Mouse (Mus musculus): ENCODE data around the gene Aasdh. TPM values are rescaled to one million over a fixed set of nuclear protein-coding genes. Genes with fewer than 3 reads are reported as not detected.
"Not testable (repeated sequence)": the region's sequence is repeated elsewhere in the genome, so short reads cannot be mapped to it uniquely, and the experiment has no call there.

Aasdh gene
- total RNA-seq, 2 experiments from 2014 or later: 23.1 to 23.5 TPM

DNA sequence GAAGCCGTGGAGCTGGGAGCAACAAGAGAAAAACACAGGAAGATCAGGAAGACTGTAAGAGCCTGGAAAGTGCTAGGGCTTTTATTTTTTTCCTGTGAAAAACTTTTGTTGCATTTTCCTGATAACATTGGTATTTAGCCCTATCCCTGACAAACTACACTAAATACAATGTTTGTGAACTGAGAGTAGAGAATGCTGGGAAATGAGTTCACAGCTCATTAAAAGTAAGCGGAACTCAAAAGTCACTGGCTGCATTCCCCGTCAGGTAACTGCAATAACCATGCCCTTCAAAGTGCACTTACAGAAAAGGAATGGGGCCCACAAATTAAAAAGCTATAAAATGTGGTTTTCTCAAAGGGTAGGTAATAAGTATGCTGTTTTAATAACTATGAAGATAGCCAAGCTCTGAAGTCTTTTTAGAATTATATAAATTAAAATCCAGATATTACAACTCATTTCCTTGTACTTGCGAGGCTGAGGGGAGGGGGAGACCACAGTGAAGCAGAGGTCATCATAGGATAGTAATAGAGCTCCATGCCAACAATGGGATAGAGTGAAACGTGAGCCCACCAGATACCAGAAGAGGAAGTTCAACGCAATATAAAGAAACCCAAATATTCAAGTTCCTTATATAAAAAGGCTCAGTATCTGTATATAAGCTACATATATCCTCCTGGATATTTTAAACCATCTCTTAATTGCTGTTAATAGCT lies 39.8 kb upstream of the Aasdh start:
- intact Hi-C loops (cut with DNase I): no loop called here
- no peak for DNase-seq (ENCODE audit: extremely low spot score in 1 of 2, low spot score in 2 of 2)

DNA sequence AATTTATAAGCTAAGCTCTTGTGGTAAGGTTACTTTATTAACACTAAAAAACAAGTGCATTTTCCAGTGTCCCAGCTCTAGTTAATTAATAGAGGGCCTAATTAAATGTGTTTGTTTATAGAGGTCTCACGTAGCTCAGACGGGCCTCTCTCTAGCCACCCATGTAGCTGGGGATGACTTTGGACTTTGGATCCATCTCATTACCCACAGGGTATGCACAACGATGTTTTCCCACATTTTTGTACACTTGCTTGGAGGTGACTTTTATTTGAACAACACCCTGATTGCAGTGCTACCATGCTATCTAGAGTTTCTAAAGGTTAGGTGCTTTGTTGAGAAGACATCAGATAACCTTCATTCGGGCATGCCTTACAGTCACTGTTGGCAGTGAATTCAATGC lies 37.2 kb upstream of the Aasdh start:
- no peak for TF ChIP-seq CTCF (IDR thresholded peaks at IDR 0.05)

More for the DNA sequence above, 39.8 kb upstream of the Aasdh start:
- TF ChIP-seq CTCF (IDR thresholded peaks at IDR 0.05): no peak
- Histone ChIP-seq H3K27ac (no peak overlapping the region; the same call in 1 of the 2 replicates), H3K4me3 (no peak overlapping the region)

DNA sequence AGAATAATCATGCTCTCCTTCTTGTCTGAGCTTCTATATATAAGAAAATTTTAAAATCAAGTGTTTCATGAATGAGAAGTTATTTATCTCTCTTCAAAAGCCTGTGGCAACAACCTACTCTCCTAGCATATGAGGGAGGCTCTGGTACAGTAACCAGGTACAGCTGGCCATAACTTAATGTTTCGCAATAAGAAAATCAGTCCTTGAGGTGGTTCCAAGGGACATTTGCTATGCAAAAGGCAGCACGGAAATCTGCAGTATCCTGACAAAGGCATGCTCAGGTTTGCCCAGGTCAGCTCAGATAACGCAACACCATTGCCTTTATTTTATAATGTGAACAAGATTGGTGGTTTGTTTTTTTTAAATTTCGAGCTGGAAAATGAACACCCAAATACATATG lies 36.7 kb upstream of the Aasdh start:
- Histone ChIP-seq H3K4me3 (no peak overlapping the region), H3K27ac (no peak overlapping the region)
- intact Hi-C loops (cut with DNase I): no loop called here
- TF ChIP-seq CTCF (IDR thresholded peaks at IDR 0.05): no peak
- DNase-seq (ENCODE audit: extremely low spot score in 1 of 2, low spot score in 2 of 2): no peak

More for the DNA sequence above, 37.2 kb upstream of the Aasdh start:
- Histone ChIP-seq H3K4me3 (no peak overlapping the region), H3K27ac (no peak overlapping the region)
- no peak for DNase-seq (ENCODE audit: extremely low spot score in 1 of 2, low spot score in 2 of 2)
- intact Hi-C loops (cut with DNase I): no loop called here

DNA sequence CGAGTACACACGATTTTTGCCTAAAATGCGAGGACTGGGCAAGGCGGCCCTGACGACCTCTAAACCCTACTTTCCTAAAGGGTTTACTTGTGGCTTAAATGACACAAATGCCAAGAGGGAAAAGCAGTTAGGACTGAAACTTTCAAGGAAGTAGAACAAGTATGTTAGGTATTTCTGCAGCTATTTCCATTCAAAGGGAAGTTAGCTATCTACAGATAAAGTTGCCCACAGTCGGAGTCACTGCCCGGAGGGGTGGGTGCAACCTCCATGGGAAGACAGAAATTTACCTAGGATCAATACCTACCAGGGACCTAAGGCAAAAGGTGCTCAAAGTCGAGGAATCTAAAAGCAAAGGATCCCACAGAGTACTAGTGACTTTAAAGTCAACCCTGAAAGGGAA lies 34.4 kb upstream of the Aasdh start:
- no peak for DNase-seq (ENCODE audit: extremely low spot score in 1 of 2, low spot score in 2 of 2)
- no peak overlapping the region for H3K4me3 ChIP-seq
- intact Hi-C loops (cut with DNase I): no loop called here
- H3K27ac ChIP-seq: no peak overlapping the region
- no peak for TF ChIP-seq CTCF (IDR thresholded peaks at IDR 0.05)

DNA sequence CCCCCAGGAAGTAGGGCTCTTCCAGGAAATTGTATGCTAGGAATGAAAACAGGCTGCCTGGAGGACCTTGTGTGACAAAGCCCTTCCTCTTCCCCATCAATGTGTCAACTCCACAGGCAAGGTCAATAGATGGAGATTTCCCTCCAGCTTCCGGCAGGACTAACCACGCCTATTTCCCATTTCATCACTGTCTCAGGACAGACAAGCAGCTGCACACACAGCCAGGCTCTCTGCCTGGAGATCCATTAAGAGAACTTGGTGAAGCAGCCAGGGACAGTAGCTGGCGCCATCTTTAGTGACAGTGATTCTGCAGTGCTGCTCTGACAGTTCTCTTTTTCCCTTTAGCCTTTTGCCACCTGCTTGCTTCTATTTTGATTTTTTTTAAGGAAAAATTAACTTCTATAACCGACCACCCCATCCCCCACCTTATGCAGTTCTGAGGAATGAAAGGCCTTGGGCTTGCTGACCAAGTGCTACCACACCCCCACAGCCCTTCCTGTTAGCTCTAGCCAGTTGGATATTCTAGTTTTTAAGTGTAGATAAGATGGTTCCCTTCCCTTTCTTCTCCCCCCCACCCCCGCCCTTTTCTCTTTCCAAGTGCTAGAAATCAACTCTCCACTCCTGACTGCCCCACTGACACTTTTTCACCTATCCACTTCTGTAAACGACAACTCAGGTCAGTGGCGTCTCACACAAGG lies 24.0 kb upstream of the Aasdh start:
- no peak for TF ChIP-seq CTCF (IDR thresholded peaks at IDR 0.05)
- no peak overlapping the region for H3K4me3 ChIP-seq
- peak overlapping the region; percentile 71; the same call in 1 of the 2 replicates for H3K27ac ChIP-seq
- DNase-seq (ENCODE audit: extremely low spot score in 1 of 2, low spot score in 2 of 2): no peak
- intact Hi-C loops (cut with DNase I): no loop called here

DNA sequence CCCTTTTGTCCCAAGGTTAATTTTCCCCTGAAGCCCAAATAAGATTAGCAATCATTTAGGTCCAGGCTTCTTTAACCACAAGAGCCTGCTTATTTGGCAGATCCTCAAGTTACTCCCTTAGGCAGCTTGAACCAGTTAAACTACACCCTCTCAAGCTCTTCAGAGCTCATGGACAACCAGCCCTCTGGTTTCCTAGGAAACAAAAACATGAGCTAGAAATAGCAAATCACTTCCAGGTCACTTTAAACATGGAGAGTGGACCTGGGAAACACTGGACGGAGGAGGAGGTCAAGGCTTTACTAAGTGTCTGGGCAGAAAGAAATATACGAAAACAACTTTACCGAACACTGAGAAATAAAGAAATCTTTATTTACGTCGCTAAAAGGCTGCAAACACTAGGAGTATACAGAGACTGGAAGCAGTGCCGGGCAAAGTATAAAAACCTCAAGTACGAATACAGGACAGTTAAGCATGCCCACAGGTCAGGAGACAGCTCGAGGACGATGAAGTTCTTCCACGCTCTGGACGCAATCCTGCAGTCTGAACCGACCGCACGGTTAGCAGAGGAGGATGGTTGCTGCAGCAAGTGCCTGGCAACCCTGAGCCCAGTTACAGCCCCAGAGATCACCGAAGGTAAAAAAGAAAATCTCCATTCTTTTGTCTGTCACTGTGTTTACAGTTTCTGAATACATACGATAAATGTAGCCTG lies 23.0 kb upstream of the Aasdh start:
- DNase-seq (ENCODE audit: extremely low spot score in 1 of 2, low spot score in 2 of 2): no peak
- peak overlapping the region; percentile 71 for H3K27ac ChIP-seq
- no peak for TF ChIP-seq CTCF (IDR thresholded peaks at IDR 0.05)
- H3K4me3 ChIP-seq: peak overlapping the region; percentile 53
- intact Hi-C loops (cut with DNase I): no loop called here

DNA sequence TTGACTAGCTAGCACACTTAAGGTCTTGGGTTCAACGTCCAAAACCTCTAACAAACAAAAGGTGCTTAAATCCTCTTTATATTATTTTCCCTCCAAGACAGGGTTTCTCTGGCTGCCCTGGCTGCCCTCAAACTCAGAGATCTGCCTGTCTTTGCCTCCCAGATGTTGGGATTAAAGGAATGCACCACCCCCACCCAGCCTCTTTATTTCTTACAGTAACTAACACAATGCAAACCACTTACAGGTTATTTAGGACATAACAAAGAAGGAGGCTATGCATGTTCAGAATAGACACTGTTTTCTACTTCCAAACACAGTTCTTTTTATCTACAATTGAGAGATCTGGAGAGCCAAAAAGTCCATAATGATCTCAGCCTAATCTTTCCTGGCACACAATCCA lies 19.0 kb upstream of the Aasdh start:
- DNase-seq (ENCODE audit: extremely low spot score in 1 of 2, low spot score in 2 of 2): no peak
- intact Hi-C loops (cut with DNase I): no loop called here
- Histone ChIP-seq H3K4me3 (no peak overlapping the region), H3K27ac (no peak overlapping the region)
- TF ChIP-seq CTCF (IDR thresholded peaks at IDR 0.05): no peak

DNA sequence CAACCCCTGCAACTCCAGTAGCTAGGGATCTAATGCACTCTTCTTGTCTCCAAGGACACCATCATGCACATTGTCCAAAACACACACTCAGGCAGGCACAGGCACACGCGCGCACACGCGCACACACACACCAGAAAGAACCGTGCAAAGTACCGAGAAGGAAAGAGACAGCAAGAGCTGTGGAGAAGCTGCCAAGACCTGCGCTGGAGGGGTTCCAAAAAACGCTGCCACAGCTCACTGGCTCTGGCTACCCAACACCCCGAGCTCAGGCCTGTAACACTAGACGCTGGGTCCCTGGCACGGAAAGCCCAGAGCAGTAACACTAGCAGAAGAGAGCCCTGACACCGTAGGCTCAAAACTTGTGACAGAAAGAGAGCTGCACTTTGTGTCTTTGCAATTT lies 18.1 kb upstream of the Aasdh start:
- H3K4me3 ChIP-seq: no peak overlapping the region
- intact Hi-C loops (cut with DNase I): no loop called here
- no peak overlapping the region for H3K27ac ChIP-seq
- no peak for TF ChIP-seq CTCF (IDR thresholded peaks at IDR 0.05)
- peak in 1 of 2 experiments; percentile 65 for DNase-seq (ENCODE audit: extremely low spot score in 1 of 2, low spot score in 2 of 2)

DNA sequence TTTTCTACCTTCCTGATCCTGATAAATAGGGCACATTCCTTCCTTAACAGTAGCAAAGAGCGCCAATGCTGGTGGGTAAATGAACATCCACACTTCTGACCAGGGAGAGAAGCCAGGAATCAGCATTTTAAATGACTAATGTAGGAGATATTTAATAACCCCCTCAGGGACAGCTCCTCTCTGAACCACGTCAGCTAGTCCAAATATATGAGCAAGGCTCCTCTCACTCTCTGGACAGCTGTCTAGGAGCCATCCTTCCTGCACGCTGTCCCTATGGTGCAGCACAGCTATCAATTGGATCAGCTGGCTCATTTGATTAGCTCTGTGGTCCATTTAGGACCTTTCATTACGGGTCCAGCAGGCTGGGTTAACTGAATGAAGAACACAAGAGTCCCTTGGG lies 17.5 kb upstream of the Aasdh start:
- intact Hi-C loops (cut with DNase I): no loop called here
- no peak overlapping the region for H3K4me3 ChIP-seq
- TF ChIP-seq CTCF (IDR thresholded peaks at IDR 0.05): no peak

DNA sequence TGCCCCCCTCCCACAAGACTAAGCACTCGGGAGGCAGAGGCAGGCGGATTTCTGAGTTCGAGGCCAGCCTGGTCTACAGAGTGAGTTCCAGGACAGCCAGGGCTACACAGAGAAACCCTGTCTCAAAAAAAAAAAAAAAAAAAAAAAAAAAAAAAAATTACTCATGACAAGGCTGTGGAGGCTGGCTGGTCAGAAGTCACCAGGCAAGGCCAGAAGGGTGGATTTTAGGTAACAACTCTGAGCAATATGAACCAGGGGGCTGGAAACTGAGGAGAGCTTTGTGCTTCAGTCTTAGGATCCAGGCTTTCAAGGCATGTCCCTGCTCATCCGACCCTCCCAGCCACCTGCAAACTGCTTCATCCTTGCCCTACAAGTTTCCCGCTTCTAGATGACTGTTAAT lies 7.2 kb upstream of the Aasdh start:
- intact Hi-C loops (cut with DNase I); H3K27ac ChIP-seq; H3K4me3 ChIP-seq; DNase-seq (ENCODE audit: extremely low spot score in 1 of 2, low spot score in 2 of 2): not testable (repeated sequence)

More for the DNA sequence above, 17.5 kb upstream of the Aasdh start:
- no peak overlapping the region for H3K27ac ChIP-seq
- no peak for DNase-seq (ENCODE audit: extremely low spot score in 1 of 2, low spot score in 2 of 2)

DNA sequence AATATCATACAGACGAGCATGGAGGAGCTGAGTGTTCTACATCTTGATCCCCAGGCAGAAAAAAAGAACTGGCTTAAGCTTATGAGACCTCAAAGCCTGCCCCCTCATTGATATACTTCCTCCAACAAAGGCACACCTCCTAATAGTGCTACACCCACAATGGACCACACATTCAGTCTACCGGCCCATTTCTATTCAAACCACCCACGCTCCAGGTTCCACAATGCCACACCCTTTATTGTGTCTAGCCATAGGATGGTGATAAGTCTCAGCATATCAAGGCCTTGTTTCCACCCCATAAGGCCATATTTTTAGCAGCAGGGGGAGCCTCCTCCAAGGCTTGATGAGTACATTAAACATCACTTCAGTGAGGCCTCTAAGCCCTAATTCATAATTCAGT lies 5.5 kb upstream of the Aasdh start:
- DNase-seq (ENCODE audit: extremely low spot score in 1 of 2, low spot score in 2 of 2): no peak
- no peak for TF ChIP-seq CTCF (IDR thresholded peaks at IDR 0.05)
- no peak overlapping the region for H3K27ac ChIP-seq
- H3K4me3 ChIP-seq: no peak overlapping the region
- intact Hi-C loops (cut with DNase I): no loop called here

DNA sequence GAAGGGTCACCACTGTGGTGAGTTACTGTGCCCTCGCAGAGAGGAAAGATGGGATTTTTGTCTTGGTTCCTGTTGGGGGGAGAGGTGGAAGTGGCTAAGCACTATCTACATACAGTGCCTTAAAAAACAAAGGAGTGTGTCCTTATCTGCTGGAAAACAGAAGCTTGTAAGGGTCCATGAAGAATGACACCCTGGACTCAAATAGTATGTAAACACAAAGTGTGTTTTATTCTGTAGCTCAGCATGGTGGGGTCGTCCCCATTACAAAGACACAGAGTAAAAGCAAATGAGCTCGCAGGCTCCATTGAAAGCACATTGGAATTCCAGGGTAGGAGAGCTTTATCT lies 813 bp upstream of the Aasdh start:
- TF ChIP-seq CTCF (IDR thresholded peaks at IDR 0.05): no peak
- intact Hi-C loops (cut with DNase I): no loop called here
- Histone ChIP-seq H3K27ac (peak overlapping the region; percentile 98), H3K4me3 (peak overlapping the region; percentile 91)
- no peak for DNase-seq (ENCODE audit: extremely low spot score in 1 of 2, low spot score in 2 of 2)

Measured in left cerebral cortex, adult 2 months (tissue).